Mouse (Mus musculus) retina, postnatal 1 day (tissue): ENCODE results near the gene Gpr39.
A peak's percentile ranks its signal among the peaks of the same experiment; 100 is the strongest.

Experiments used
- DNase-seq: peaks from one replicate; pipeline ENCODE4 v3.0.0-alpha.2; 2012

The Gpr39 gene

GRCm38 (mm10) chr1:125813141-125813782 is 136.5 kb downstream of the Gpr39 start:
- DNase-seq, result no peak

- peak; percentile 65 for DNase-seq
These were observed 144.3 kb downstream of the Gpr39 start for GRCm38 (mm10) chr1:125821101-125821500.

GRCm38 (mm10) chr1:125823611-125824010 is 146.8 kb downstream of the Gpr39 start:
- DNase-seq, result no peak

GRCm38 (mm10) chr1:125837507-125837906 is 160.7 kb downstream of the Gpr39 start:
- DNase-seq, result no peak

- DNase-seq, result peak; percentile 18
These were observed 163.1 kb downstream of the Gpr39 start for GRCm38 (mm10) chr1:125839746-125840392.

- DNase-seq, result peak; percentile 68
These were observed 177.9 kb downstream of the Gpr39 start for GRCm38 (mm10) chr1:125854646-125855045.

DNA sequence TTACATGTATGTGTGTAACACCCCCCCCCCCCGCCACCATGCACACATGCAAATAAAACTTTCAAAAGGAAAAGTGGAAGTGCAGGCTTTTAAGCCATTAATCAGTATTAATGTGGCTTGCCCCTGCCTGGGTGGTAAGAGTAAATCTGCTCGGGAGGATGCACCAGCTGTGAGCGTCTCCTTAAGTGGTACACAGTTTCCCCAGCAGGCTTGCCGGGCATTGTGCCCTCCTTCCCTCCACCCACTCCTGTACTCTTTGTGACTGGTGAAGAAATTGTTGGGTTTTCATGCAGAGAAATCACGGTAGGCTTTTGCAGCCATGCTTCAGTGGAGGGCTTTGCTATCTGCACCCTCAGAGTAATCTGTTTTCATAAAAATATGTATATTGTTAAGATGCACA is 181.8 kb downstream of the Gpr39 start:
- DNase-seq, result no peak

DNA sequence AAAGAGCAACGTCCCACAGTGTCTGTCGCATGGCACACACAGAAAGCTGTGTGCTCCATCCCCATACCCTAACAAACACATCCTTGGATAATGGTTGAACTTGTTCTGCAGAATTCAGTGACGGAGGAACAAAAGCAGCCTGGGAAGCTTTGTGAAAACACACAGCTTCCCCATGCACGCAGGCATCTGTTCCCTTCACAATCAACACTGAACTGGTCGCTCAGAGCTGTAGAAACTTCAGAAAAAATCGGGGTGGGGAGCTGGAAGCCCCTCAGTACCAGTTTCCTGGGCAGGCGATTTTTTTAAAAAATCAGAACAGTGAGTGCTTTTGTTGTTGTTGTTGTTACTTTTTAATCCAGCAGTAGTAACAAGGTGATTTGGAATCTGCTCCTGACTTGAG is 193.3 kb downstream of the Gpr39 start:
- DNase-seq, result no peak

- no peak for DNase-seq
These were observed 216.4 kb downstream of the Gpr39 start for GRCm38 (mm10) chr1:125893158-125893557.

GRCm38 (mm10) chr1:125910211-125910870 is 233.5 kb downstream of the Gpr39 start:
- DNase-seq, result no peak

DNA sequence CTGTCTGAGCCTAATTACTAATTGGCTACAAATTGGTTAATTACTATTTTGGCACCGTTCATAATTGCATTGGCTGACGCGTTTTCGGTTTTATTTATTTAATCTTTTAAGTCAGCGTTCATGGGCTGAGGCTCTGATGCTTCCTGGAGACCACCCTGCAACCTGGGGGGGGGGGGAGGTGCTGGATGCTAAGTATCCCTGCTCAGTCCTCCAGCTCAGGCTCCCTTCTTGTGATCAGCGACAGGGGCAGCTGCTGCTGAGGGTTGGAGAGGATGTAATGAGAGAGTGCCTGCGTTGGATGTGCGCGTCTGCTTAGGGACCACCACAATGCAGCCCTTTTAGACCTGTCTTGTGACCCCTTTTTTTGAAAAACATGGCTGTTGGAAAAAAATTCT is 234.1 kb downstream of the Gpr39 start:
- peak; percentile 63 for DNase-seq

GRCm38 (mm10) chr1:125911337-125911900 is 234.6 kb downstream of the Gpr39 start:
- DNase-seq, result peak; percentile 63

DNA sequence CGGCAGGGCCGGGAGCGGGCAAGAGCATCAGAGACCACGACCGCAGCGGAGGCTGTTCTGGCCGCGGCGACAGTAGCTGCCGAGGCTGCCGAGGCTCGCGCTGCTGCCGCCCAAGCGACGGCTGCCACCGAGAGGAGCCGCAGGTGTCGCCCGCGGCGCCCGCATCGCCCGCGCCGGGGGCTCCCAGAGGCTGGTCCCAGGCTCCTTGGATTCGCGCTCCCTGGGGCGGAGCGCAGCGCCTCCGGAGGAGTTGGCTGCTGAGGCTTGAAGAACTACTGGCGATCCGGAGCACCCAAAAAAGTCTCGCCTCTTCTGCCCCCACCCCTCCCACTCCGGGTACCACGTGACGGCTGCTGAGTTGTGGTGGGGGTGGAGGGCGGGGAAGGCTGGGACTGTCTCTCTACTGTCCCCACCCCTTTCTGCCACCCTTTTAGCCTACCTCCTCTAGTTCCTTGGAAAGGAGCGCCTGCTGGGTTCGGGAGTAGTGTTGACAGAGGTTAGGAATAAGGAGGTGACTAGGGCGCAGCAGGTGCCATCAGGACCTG is 235.2 kb downstream of the Gpr39 start:
- peak; percentile 62 for DNase-seq

DNA sequence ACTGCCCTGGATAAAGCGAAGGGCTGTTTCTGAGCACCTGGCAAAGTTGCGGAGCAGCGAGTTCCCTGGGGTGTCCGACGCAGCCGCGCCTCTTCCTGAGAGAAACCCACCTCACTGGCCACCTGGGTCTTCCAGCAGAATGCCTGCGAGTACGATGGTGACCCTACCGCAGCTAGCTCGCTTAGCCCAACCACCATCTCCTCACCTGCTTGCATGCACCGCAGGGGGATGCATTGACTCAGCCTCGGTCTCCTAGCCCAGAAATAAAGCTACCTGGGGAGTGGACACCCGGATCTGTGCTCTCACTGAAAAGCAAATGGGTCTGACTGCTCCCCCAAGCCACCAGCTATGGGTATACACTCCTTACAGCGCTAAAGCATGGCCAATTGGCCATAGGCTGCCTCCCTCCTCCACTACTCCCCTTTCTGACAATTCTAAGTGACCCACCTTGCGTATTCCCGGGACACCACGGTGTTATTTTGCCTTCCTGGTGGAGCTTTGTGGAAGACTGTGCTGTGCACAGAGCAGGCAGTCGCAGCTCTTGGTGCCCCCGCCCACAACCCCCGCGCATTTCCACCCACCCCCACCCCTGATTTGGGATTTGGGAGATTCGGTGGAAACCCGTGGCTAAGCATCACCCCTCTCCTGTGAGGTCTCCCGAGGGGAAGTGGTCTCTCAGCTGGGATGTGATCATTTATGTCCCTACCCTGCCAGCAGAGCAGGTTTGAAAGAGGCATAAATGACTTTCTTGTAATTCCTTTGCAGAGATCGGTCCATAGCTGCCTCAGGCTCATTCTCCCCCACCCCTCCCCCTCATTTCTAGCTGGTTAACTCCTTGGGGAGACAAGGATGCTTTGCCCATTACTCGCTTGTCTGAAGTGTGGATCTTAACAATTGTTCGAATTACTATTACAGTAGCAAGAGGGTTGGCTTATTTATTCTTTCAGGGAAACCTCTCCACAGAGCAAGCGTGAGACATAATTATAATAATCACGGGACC is 236.1 kb downstream of the Gpr39 start, which contains the start of gene Lypd1:
Lypd1 (minus strand) TSS at position 501 of the 1,000 bp plus-strand sequence.
- peak; percentile 47 for DNase-seq

DNA sequence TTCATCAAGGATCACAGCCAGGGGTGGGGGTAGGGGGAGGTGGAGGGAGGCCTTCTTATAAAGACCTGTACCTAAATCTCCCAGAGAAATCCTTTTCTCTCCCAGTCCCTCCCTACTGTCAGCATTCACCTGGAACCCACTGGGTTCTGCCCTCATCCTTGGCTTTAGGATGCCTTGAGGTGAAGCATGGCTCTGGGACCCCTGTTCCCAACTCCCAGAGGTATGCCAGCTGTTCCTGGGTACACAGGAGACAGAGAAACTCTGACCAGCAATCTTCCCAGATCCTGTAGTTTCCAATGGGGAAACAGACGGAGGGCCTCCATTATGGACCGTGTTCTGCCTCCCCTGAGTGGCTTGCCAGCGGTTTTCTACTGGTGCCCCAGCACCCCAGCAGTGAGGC is 243.9 kb downstream of the Gpr39 start:
- DNase-seq, result no peak

DNA sequence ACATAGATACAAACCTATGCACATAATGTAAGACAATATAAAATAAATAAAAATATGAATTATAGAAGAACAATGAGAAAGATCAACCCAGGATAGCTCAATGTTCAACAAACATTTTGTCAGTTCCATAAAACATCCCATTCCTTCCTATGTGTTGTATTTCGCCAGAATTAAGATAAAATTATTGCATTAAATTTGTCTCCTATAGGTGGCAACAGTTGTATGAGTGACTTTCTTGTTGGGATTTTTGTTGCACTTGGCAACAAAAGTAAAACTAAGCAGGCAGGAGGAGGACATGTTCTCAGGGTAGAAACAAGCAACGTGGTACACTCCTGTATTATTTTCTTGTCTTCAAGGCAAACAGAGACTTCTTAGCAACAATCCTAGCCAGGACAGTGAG is 246.3 kb downstream of the Gpr39 start:
- no peak for DNase-seq
